Mouse (Mus musculus) spleen, adult 2 months (tissue): Measurements from ENCODE around the gene Pias1.

Experiments used
- CTCF ChIP-seq: fragments of 200-500 bp; IDR thresholded peaks from 2 replicates; pipeline ENCODE4 v1.5.1; 2011; ENCODE audit warnings: mild to moderate bottlenecking, inconsistent platforms; ENCODE audit not compliant: insufficient read depth, insufficient read length, insufficient replicate concordance; ENCODE audit errors: extremely low read depth
- POLR2A ChIP-seq: fragments of 200-500 bp; IDR thresholded peaks from 2 replicates; pipeline ENCODE4 v1.6.1; 2011; ENCODE audit warnings: low read depth, low read length, inconsistent platforms

DNA sequence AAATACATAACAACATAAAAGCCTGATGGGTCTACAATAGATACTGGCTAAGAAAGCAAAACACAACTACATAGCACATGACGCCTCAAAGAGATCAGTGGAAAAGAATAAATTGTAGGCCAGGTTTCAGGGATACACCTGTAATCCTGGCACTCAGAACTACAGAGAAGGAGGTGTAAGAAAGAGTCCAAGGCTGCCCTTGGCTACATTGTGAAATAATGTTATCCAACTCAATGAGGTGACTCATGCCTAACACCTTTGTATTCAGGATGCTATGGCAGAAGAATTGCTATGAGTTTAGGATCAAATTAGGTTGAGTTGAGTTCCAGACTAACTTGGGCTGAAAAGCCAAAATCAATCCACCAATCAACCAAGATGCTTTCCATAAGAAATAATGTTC is 43.7 kb downstream of the Pias1 start:
- no peak for TF ChIP-seq POLR2A
- no peak for TF ChIP-seq CTCF
